Mouse (Mus musculus) common myeloid progenitor, adult 5-6 weeks (primary cell): ENCODE data around the gene Reps2. TPM values are rescaled to one million over a fixed set of nuclear protein-coding genes. Genes with fewer than 3 reads are reported as not detected.

ENCODE experiments used
- ATAC-seq: replicated peaks from 2 replicates; pipeline ENCODE4 v1.8.0; 2016; ENCODE audit warnings: low read depth, mild to moderate bottlenecking, moderate TSS enrichment, inconsistent platforms; ENCODE audit not compliant: poor library complexity, severe bottlenecking
- total RNA-seq: library from RNA; stranded (forward); fragments of 200-1000, 187-1606 nt; gene quantifications from 2 replicates; pipeline ENCODE4 v1.2.3, GENCODE M21; 2017

Gene Reps2
- total RNA-seq, 1 experiment from 2014 or later: 4.3 TPM

DNA sequence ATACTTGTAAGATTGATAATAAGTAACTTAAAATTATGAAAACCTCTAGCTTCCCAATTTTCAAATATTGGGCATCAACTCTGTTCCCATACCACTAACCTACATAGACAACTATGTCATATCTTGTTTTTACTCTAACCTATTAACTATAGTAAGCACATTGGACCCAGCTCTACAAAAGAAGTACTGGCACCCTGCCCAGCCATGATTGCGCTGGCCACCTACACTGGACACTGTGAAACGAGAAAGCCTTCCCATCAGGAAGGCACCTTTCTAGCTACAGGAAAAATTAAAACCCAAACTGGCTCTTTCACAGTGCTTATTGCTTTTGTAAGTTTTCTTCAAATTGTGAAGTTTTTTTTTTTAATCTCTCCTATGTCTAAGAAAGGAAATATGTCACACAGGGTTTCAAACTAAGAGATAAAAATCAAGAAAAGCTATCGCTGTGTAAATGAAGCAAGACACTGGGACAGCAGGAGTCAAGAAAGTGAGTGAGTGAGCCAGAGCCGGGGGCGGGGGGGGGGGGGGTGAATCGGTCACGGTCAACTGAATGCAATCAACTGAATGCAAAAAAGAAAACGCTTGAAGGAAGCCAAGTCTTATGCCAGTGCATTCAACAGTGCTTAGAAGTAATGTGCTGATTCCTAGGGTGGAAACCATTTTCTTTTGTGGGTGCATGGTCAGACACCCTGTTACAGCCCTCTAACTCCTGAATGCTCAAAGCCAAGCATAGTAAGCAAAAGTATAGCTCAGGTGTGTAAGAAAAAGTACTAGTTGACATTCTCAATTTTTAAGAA, 52.2 kb downstream of the Reps2 start:
- ATAC-seq: no peak

DNA sequence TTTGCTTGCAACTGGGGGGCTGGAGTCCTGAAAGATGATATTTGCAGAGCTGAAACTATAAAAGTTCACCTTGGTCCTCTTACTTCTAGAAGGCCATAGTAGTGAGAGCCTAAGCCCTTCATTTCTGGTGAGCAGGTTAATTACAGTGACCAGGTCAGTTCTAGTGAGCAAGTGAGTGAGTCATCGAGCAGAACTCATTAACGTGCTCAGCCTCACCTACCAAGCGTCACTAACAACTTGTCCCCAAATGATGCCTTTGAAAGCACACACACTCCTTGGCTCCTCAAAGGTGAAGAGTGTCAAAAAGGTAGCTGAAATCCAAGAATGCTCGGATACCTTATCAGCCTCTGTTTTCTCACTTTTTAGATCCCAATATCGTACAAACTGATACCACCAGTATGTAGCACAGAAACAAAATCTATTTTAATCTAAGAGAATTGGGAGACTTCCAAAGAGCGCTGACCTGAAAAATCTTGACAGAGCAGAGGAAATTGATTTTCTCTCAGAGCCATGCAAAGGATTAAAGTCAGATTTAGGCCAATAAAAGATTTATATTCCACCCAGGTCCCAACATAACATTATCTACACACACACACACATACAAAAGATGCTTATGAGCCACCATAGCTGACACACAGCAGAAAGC, 53.2 kb downstream of the Reps2 start:
- no peak for ATAC-seq

DNA sequence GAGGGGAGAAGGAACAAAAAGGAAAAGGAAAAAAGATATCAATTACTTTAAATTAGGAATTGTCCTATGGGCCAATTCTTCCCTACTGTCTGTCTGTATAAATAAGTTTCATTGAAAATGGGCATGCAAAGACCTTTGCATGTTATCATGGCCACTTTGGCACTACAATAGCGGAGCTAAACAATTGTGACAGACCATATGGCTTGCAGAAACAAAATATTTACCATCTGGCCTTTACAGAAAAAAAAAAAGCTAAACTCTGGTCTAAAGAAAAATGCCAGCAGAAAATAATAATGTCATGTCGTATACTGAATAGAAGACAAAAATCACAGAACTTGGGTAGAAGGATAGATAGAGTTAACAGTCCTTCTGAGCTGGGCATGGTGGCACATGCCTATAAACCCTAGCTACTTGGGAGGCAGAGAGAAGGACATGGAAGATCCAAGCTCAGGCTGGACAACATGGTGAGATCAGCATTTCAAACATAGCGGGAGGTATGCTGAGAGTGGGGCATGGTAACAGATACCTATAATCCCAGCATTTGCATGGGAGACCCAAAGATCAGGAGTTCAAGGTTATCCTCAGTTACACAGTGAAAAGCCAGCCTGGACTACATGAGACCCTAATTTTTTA, 54.2 kb downstream of the Reps2 start:
- ATAC-seq: no peak

DNA sequence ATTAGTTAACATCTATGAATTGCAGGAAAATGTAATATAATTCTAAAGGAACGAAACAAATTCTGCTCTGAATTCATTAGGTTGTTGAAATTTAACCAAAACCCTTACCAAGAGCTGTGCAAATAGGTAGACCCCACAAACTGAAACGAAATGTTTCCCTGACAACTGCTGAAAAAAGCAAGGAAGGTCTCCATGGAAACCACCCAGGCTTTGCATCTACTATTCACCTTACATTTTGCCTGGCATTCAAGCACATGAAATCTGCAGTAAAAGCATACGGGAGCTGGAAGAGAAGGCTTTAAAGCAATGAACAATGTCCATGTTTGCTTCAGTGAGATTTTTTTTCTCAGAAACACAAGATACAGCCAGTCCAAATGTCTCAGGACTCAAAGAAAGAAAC, 59.1 kb downstream of the Reps2 start:
- ATAC-seq: no peak

DNA sequence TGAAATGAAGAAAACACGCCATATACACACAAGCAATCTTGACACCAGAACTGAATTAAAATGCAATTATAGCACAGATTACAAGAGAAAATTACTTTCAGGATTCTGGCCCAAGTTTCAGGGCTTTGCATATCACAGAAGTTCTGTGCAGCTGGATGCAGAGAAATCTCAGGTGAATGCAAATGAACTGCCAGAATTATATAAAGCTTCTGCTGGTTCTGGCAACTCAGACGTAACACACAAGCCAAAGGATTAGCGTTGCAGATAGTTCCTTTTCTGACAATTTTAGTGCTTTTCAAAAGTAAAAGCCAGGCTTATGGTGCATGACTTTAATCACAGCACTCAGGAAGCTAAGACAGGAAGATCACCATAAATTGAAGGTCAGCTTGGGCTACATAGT, 62.9 kb downstream of the Reps2 start:
- no peak for ATAC-seq

DNA sequence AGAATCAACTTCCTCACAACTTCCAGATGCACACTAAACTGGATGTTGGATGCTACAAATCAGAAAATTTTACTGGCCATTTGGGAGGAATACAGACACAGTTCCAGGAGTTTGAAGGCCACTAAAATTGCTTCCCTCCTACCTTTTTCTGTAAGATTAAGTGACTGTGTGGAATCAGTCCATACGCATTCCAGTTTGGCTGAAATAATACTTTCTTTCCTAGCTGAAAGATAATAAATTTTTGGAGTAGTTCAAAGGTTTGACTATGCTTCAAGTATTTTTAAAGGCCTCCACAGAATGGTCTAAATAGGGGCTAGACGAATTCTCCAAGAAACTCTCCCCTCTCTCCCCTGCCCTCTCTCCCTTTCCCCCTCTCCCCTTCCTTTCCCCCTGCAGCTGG, 75.0 kb downstream of the Reps2 start:
- no peak for ATAC-seq

DNA sequence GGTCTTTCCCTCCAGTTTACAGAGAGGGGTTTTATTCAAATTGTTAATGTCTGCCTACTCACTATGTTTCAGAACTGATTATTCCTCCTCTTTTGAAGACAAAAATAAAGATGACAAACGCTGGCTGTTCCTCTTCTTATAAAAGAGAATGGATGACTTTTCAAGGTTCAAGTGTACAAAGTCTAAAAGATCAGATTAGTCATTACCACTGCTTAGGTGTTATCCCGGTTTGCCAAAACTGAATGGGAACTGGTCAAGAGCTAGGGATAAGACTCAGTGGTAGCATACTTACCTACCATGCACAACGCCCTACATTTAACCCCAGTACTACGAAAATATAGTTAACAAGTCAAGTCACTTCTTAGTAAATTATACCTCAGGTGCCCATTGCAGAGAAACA, 77.9 kb downstream of the Reps2 start:
- no peak for ATAC-seq

DNA sequence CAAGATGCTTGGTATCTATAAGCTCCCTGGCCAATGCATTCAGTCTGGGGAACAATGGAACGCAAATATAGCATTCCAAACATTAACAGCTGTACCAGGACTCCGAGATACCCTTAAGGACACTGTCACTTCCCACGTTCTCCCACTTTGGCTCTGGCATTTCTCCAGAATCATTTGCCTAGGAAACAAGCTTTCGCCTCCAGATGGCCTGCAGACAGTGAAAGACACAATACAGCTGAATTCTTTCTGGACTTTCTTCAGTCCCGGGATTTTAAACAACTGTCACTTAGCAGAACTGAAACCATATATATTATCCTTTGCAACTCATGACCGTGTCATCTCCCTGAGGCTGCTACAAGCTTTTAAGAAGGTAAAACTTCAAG, 87.0 kb downstream of the Reps2 start:
- no peak for ATAC-seq

DNA sequence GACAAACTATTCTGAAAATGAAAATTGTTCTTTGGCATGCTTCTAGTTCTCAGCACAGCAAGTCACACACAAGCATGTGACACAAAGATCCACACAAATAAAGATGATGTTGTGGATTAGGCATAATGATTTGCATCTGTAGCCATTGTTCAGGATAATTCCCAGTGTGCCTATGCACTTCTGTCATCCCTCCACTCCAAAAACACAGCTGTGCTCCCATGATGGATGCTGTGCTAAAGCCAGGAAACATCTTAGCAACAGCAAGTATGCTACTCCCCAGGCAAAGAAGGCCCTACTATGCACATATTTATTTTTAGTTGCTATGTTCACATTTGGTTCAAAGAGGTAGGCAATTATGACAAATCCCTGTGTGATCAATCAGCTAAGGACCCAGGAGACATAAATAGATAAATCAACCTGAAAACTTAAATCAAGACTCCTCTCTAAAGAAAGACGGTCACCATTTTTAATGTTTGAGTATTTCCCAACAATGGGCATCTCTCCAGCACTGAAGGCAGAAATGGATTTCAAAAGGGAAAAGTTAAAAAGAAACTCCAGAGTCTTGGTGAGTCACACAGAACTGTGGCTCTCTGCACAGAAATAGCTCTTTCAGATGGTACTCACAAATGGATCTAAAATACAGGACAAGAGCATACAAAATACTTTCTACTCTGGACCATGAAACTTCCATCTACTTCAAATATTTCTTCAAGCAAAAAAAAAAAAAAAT, 87.6 kb downstream of the Reps2 start:
- ATAC-seq: no peak

DNA sequence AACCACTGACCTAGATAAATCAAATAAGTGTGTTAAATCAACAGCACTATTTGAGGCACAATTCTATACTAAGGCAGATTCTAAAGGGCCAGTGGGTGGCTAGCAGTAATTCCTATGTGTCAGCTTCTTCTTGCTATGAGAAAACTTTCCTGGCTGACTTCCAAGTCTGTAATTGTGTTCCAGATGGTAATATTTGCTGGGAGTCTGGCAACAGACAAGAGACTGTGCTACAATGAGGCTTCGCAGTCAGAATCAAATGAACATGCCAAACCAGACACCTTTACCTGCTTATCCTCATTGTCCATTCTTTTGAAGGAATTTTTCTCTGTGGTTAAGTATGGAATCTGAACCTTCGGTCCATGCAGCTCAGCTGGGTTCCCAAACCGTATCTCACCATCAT, 88.9 kb downstream of the Reps2 start:
- no peak for ATAC-seq

DNA sequence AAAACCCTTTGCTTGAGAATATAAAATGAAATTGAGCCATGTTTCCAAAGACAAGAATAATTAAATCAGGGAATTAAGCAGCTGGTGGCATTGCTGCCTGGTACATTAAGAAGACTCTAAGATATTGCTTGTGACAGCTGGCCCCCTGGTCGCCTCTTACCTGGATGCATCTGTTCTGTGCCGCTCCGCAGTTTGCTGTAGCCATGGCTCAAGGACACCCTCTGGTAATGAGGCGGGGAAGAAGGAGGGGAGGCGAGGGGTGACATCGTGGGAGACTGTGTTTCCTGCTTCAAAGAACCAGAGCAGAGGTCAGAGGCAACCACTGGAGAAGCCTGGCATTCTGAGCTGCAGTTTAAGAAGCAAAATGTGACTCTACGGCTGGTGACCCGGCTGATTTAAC, 91.1 kb downstream of the Reps2 start:
- ATAC-seq: no peak

DNA sequence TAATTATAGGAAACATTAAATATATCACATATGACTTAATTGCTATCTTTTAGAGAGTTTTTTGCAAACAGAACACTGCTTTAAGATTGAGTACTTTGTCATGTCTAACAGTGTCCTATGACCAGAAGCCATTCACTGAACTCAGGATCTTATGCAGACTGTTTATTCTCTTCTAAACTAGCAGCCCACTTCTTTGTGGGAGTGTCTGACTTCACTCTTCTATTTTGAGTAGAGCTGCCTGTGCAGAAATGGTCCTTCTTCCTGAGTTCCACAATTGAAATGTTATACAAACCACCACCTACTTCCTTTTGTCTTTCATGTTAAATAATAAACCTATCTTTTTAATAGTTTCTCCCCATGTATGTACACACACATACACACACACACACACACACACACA, 98.4 kb downstream of the Reps2 start:
- ATAC-seq: no peak

DNA sequence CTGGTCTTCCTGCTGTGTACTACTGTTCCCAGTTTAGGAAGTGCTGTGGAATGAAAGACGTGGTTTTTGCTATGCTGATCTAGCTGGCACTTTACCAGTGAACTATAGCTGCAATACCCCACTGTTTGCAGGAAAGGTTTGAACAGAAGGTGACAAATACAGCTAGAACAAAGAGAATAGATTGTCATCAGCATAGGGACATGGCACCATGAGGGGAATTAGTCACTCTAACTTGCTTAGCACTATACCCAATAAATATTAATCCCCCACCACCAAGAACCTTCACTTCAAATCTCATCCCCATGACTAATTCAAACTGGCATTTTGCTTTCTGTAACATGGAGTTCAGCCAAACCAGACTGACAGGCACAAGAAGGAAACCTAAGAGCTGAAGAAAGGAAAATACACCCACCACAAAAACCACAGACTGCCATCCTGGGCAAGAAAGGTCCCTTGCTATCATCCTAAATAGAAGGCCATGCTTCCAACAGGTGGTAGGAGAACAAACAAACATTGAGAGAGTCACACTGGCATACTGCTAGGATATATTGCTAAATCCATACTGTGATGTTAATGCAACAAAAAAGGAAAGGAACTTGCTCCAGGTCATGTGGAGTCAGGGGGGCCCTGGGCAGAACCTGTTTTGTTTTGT, 100.7 kb downstream of the Reps2 start:
- peak; percentile 65 for ATAC-seq

DNA sequence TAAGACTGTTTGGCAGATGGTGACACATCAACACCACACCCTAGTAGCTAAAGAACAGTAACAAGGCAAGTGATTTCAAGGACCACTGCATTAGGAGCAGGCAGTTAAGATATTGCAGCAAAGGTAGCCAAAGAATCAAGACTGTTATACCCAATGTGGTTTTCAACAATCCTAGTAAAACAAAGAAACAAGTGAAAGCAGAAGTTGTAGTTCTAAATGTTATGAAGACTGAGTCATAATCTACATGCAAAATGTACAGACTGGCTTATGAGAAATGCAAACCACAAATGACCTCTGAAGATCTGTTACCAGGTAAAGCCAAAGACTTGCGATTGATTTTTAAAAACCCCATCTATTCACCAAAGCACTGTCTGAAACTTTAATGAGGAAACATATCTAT, 101.5 kb downstream of the Reps2 start:
- ATAC-seq: peak; percentile 39; the same call in 1 of the 2 replicates

DNA sequence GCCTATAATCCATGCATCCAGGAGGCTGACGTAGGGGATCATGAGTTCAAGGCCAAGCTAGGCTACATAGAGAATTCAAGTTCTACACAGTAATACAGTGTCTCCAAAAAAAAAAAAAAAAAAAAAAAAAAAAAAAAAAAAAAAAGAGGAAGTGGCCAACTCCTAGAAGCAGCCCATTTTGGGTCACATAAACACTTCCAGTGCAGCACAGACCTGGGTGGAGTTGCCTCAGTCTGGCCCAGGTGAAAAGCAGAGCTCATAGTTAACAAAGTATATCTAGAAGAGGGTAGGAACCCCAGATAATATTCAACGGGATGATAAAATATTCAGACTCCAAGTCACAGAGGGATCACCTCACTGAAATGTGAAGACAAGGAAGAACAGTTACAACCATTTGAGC, 112.4 kb downstream of the Reps2 start:
- ATAC-seq: peak; percentile 54; the same call in 1 of the 2 replicates

DNA sequence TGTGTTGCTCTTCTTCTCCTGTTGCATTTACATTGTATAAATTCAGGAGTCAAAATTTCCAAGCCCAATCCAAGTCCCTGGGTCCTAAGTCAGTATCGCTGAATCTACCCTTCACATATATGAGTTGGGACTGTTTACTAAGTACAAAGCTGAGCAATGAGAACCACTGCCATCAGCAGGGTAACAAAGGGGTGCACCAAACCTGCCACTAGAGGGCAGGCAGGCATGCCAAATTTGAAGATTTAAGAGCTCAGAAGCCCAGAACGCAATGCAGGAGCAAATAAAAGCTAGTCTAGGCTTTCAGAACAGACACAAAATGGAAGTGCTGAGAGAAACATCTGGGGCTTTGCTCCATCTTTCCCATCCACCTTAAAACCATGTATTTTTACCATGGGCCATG, 116.2 kb downstream of the Reps2 start:
- ATAC-seq: peak; percentile 77

DNA sequence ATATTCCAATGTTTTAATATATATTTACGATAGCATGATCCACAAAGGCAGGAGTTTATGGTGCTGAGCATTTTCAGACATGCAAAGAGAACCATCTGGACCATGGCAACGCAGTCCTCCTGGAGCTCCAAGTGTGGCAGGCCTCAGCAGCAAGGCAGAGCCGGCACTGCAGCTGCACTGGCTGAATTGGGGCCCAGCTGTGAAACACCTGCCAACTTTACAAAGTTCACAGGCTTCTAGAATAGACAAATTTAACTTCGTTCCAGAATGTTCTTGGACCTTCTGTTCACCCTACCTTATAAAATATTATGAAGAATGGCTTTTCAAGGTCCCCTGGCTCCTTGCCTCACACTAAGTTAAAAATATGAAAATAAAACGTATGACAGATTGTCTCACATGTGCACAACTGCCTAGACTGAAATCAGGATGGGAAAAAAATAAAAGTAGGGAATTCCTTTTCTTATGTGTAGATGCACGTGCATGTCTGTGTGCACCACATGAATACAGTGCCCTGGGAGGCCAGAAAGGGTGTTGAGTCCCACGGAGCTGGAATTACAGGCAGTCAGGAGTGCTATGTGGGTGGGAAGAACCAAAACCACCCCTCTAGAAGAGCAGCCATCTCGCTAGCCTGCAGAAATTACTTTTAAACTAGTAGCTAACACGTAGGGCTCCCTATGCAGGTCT, 121.5 kb downstream of the Reps2 start:
- no peak for ATAC-seq

DNA sequence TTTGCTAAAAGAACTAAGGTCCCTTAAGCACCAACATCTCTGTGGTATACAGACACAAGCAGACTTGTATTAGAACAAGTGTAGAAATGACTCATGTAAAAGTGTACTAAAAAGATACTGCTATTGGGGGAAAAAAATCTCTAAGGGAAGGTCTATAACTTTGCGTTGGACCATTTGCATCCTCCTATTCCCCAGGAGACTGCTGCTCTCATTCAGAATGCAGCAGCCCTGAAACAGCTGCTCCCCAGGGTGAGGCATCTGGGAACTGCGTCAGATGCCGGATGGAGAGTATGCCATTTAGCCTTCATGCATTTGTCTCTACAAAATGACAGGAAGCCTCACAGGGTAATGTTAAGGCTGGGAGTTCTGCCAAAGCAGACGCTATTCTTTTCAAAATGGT, 122.3 kb downstream of the Reps2 start:
- ATAC-seq: no peak

DNA sequence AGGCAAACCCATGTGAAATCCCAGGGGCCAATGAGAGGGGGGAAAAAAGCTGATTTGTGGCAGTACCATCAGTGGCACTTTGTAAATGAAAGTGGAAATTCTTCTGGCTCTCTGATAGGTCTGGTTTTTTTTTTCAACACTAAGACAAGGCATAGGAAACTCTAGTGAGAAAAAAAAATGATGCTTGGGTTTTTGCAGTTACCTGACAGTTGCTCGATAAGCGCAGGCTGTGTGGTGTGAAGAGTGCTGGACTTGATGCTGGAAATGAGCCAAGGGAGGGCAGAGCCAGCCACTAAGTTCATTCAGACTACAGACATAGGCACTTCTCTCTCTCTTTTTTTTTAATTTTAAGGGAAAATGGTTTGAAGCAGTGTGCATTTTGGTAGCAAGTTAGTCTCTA, 123.1 kb downstream of the Reps2 start:
- peak; percentile 72 for ATAC-seq
